Mouse (Mus musculus) left cerebral cortex, adult 8-10 months (tissue): ENCODE results near the gene Kremen2. TPM values are rescaled to one million over a fixed set of nuclear protein-coding genes. Genes with fewer than 3 reads are reported as not detected.

Experiments used
- total RNA-seq, 4 experiments: library from RNA; stranded (reverse); gene quantifications; 2 replicates each; pipeline ENCODE4 v1.2.4; 2022

Gene Kremen2
- total RNA-seq, 4 experiments from 2014 or later = 0.78 to 1.4 (median 1.0) TPM

Other genes starting within 250 kb of the Kremen2 start
- 1 to 10 TPM; 5.9 to 7.1 (median 6.8) TPM for gene Zfp213, start 181.6 kb downstream of the Kremen2 start, total RNA-seq
- 10 to 100 TPM; 20.6 to 32.1 (median 27.1) TPM for gene Zfp13, start 146.3 kb downstream of the Kremen2 start, total RNA-seq
- gene Zscan10, start 145.0 kb downstream of the Kremen2 start, total RNA-seq = not detected
- gene Mmp25, start 100.6 kb downstream of the Kremen2 start, total RNA-seq = under 1 TPM in 3 of 4 experiments, not detected in 1; 0.16 to 0.20 (median 0.19) TPM
- not detected for gene Bicdl2, start 85.3 kb downstream of the Kremen2 start, total RNA-seq
- 100 to 1,000 TPM; 128 to 137 (median 134) TPM for gene Hcfc1r1, start 72.2 kb downstream of the Kremen2 start, total RNA-seq
- 1 to 10 TPM; 5.9 to 8.2 (median 6.9) TPM for gene Thoc6, start 72.0 kb downstream of the Kremen2 start, total RNA-seq
- 1 to 10 TPM; 4.9 to 9.2 (median 7.0) TPM for gene Tnfrsf12a, start 68.4 kb downstream of the Kremen2 start, total RNA-seq
- gene Cldn6, start 66.6 kb downstream of the Kremen2 start, total RNA-seq = under 1 TPM in 1 of 4 experiments, not detected in 3; 0.34 TPM
- gene Cldn9, start 61.8 kb downstream of the Kremen2 start, total RNA-seq = under 1 TPM in 2 of 4 experiments, not detected in 2; 0.23 to 0.63 TPM
- gene 1520401A03Rik, start 23.1 kb downstream of the Kremen2 start, total RNA-seq = under 1 TPM in 3 of 4 experiments, not detected in 1; 0.11 to 0.57 (median 0.19) TPM
- 1 to 10 TPM; 4.6 to 6.4 (median 5.5) TPM for gene Pkmyt1, start 19.5 kb downstream of the Kremen2 start, total RNA-seq
- gene Paqr4, start 5.0 kb downstream of the Kremen2 start, total RNA-seq = 10 to 100 TPM; 60.6 to 69.2 (median 62.3) TPM
- gene Flywch1, start 25.8 kb upstream of the Kremen2 start, total RNA-seq = 100 to 1,000 TPM; 423 to 484 (median 468) TPM
- gene Flywch2, start 40.2 kb upstream of the Kremen2 start, total RNA-seq = 10 to 100 TPM; 12.2 to 21.3 (median 17.7) TPM
- gene Srrm2, start 44.7 kb upstream of the Kremen2 start, total RNA-seq = 100 to 1,000 TPM; 535 to 585 (median 566) TPM
- gene Elob, start 83.3 kb upstream of the Kremen2 start, total RNA-seq = 100 to 1,000 TPM; 314 to 398 (median 353) TPM
- under 1 TPM in 1 of 4 experiments, not detected in 3; 0.30 TPM for gene Prss33, start 90.2 kb upstream of the Kremen2 start, total RNA-seq
- gene Prss32, start 98.0 kb upstream of the Kremen2 start, total RNA-seq = under 1 TPM in 3 of 4 experiments, not detected in 1; 0.39 to 0.87 (median 0.66) TPM
- gene Prss41, start 98.3 kb upstream of the Kremen2 start, total RNA-seq = 1 to 10 TPM; 1.1 to 3.2 (median 2.0) TPM
- gene Prss21, start 122.2 kb upstream of the Kremen2 start, total RNA-seq = not detected
- gene Dcpp1, start 135.0 kb upstream of the Kremen2 start, total RNA-seq = not detected
- not detected for gene Dcpp2, start 135.0 kb upstream of the Kremen2 start, total RNA-seq
- gene Dcpp3, start 171.6 kb upstream of the Kremen2 start, total RNA-seq = not detected
- not detected for gene Sbp, start 195.8 kb upstream of the Kremen2 start, total RNA-seq
- gene Sbpl, start 209.4 kb upstream of the Kremen2 start, total RNA-seq = not detected
- under 1 TPM; 0.25 to 0.96 (median 0.68) TPM for gene Prss30, start 234.7 kb upstream of the Kremen2 start, total RNA-seq